Mouse (Mus musculus): ENCODE data around the gene Elmo1. TPM values are rescaled to one million over a fixed set of nuclear protein-coding genes. Genes with fewer than 3 reads are reported as not detected.

The Elmo1 gene
- polyA plus RNA-seq, 1 experiment = 1.7 TPM

DNA sequence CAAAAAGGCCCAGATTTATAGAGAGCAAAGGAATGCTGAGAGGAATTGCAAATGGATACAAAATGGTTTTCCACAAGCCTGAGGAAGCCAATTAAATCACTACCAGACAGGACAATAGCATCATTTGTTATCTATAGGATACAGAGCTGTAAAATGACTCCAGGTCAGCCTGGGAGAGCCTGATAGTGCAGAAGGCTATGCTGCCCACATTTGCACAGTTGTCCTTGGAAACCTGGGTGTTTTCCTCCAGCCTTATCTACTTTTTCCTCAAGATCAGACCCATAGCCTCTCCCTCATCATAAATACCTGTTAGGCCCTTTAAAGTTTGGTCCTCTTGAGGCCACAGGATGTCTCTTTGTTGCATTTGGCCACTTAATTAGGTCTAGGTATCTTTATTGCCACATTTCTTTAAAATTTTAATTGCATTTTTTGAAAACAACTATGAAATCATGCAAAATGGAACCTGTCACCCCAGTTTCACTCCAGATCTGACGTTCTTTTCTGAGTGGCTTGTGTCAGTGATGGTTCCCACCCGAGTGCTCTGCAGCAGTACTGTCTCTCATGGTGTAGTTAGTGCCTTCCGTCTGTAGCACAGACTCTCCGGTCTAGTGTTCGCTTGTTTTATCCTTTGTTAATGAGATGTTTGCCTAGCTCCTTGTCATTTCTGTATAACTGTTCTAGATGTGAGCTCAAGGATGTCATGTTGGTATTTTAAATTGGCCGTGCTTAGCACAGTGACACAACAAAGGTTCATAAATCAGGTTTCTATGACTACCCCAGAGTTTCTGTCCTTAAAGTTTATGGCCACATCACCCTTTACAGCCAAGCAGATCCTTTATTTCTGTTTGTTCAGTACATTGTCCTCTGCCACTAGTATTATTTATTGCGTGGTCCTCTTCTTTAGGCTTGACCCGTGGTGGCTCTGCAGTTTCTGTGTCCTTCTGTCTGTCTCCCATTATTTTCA, 167.4 kb downstream of the Elmo1 start:
- H3K4me3 ChIP-seq (ENCODE audit: insufficient read depth, low read depth, low read length) = no peak overlapping the region
- H3K27ac ChIP-seq (replicated peaks; ENCODE audit: low read depth, low read length) = no peak overlapping the region
- peaks cover 11% of the 10 kb centered on the region for H3K4me1 ChIP-seq (ENCODE audit: control insufficient read depth, insufficient read depth, insufficient read length, low read length)

DNA sequence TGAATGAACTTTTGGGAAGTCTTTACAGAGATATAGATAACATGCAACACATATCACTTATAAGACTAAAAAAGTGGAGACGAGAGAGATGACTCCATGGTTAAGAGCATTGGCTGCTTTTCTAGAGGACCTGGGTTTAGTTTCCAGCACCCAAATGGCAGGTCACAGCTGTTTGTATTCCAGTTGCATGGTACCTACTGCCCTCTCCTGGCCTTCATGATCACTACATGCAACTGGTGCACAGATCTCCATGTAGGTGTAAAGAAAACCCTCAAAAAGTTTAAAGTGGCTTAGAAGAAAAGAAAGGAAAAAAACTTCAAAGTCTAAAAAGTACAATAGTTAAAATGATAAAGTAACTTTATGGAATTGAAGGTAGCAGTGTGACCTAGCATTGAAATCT, 172.8 kb downstream of the Elmo1 start:
- Histone ChIP-seq H3K4me1 (ENCODE audit: control insufficient read depth, insufficient read depth, insufficient read length, low read length) (peaks cover 5% of the 10 kb centered on the region), H3K4me3 (ENCODE audit: insufficient read depth, low read depth, low read length) (no peak overlapping the region), H3K27ac (replicated peaks; ENCODE audit: low read depth, low read length) (no peak overlapping the region)

GRCm38 (mm10) chr13:20270148-20270547, 179.8 kb downstream of the Elmo1 start:
- Histone ChIP-seq H3K4me3 (ENCODE audit: insufficient read depth, low read depth, low read length) (no peak overlapping the region), H3K4me1 (ENCODE audit: control insufficient read depth, insufficient read depth, insufficient read length, low read length) (no peaks in the 10 kb centered on the region), H3K27ac (replicated peaks; ENCODE audit: low read depth, low read length) (no peak overlapping the region)

GRCm38 (mm10) chr13:20271799-20272198, 181.4 kb downstream of the Elmo1 start:
- H3K4me3 ChIP-seq (ENCODE audit: insufficient read depth, low read depth, low read length) = no peak overlapping the region
- no peak overlapping the region for H3K27ac ChIP-seq (replicated peaks; ENCODE audit: low read depth, low read length)
- no peaks in the 10 kb centered on the region for H3K4me1 ChIP-seq (ENCODE audit: control insufficient read depth, insufficient read depth, insufficient read length, low read length)

DNA sequence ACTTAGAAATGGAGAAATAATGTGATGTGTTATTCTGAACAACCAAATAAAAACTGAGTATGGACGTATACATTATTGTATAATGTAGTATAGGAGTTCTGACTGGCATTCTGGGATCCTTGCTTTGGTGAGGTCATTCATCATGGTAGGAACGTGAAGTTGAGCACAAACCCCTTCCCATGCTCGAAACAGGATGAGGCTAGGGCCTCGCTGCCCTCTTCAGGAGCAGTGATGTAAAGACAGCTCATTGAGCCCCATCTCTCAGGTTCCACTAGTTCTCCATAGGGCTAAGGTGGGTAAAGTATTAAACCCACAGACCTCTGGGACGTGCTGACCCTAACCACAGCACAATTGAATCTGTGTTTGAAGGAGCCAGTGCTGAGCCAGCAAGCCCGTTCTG, 182.2 kb downstream of the Elmo1 start:
- Histone ChIP-seq H3K4me3 (ENCODE audit: insufficient read depth, low read depth, low read length) (no peak overlapping the region), H3K27ac (replicated peaks; ENCODE audit: low read depth, low read length) (no peak overlapping the region), H3K4me1 (ENCODE audit: control insufficient read depth, insufficient read depth, insufficient read length, low read length) (no peaks in the 10 kb centered on the region)

GRCm38 (mm10) chr13:20279889-20280288, 189.5 kb downstream of the Elmo1 start:
- H3K27ac ChIP-seq (replicated peaks; ENCODE audit: low read depth, low read length) = no peak overlapping the region
- H3K4me1 ChIP-seq (ENCODE audit: control insufficient read depth, insufficient read depth, insufficient read length, low read length) = no peaks in the 10 kb centered on the region
- no peak overlapping the region for H3K4me3 ChIP-seq (ENCODE audit: insufficient read depth, low read depth, low read length)

- Histone ChIP-seq H3K4me3 (ENCODE audit: insufficient read depth, low read depth, low read length) (no peak overlapping the region), H3K27ac (replicated peaks; ENCODE audit: low read depth, low read length) (no peak overlapping the region), H3K4me1 (ENCODE audit: control insufficient read depth, insufficient read depth, insufficient read length, low read length) (no peaks in the 10 kb centered on the region)
These were observed 193.5 kb downstream of the Elmo1 start for GRCm38 (mm10) chr13:20283891-20284290.

GRCm38 (mm10) chr13:20286680-20287079, 196.3 kb downstream of the Elmo1 start:
- Histone ChIP-seq H3K4me3 (ENCODE audit: insufficient read depth, low read depth, low read length) (no peak overlapping the region), H3K27ac (replicated peaks; ENCODE audit: low read depth, low read length) (no peak overlapping the region), H3K4me1 (ENCODE audit: control insufficient read depth, insufficient read depth, insufficient read length, low read length) (no peaks in the 10 kb centered on the region)

DNA sequence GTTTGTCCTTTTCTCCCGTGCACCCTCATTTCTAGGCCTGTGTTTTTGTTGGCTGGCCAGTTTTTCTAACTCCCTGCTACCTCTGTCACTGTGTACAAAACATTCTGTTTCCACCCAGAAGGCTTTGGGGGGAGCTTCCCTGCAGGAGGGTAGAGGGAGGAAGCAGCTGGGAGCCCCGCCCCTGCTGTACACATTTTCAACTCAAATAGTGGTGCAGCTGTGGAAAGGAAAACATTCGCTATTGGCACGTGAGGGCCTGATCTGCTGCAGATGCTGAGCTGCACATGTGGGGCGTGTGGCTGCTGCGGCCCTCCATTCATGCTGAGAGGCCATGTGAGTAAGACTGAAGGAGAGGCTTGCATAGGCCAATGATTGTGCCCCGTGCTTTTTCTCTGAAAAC, 198.0 kb downstream of the Elmo1 start:
- no peak overlapping the region for H3K27ac ChIP-seq (replicated peaks; ENCODE audit: low read depth, low read length)

DNA sequence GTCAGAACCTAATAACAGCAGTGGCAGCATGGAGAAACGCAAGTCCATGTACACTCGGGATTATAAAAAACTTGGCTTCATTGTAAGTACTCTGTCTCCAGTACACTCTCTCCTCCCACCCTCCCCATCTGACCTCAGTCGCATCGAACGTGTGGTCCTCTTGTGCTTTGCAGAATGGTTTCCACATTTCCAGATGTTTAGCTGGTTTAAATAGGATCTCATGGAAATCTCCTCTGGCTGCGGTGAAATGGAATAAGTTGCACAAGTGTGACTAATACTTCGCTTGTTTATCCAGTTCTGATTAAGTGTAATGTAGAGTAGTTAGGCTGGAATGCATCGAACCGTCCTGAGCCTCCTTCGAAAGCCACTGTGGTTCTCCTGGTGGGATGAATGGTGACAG, 200.0 kb downstream of the Elmo1 start:
- Histone ChIP-seq H3K4me3 (ENCODE audit: insufficient read depth, low read depth, low read length) (no peak overlapping the region), H3K27ac (replicated peaks; ENCODE audit: low read depth, low read length) (no peak overlapping the region), H3K4me1 (ENCODE audit: control insufficient read depth, insufficient read depth, insufficient read length, low read length) (no peaks in the 10 kb centered on the region)

More for the DNA sequence above, 198.0 kb downstream of the Elmo1 start:
- Histone ChIP-seq H3K4me3 (ENCODE audit: insufficient read depth, low read depth, low read length) (no peak overlapping the region), H3K4me1 (ENCODE audit: control insufficient read depth, insufficient read depth, insufficient read length, low read length) (no peaks in the 10 kb centered on the region)

DNA sequence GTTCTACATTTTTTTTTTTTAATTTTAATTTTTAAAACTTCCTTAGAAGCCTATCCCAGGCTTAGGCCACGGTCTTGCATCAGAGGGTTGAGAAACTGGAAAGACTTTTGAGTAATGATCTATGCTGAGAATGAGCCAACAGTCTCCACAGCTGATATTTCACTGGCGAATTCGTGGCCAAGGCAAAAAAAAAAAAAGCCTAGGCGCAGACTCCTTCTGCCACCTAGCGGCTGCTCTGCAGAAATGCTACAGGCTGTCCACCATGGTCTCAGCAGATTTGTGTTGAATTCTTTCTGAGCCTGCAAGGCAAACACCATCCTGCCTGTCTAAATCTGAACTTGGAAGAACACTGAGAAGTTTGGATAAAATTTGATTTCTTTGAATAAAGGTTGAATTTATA, 202.0 kb downstream of the Elmo1 start:
- Histone ChIP-seq H3K27ac (replicated peaks; ENCODE audit: low read depth, low read length) (no peak overlapping the region), H3K4me1 (ENCODE audit: control insufficient read depth, insufficient read depth, insufficient read length, low read length) (no peaks in the 10 kb centered on the region), H3K4me3 (ENCODE audit: insufficient read depth, low read depth, low read length) (no peak overlapping the region)

DNA sequence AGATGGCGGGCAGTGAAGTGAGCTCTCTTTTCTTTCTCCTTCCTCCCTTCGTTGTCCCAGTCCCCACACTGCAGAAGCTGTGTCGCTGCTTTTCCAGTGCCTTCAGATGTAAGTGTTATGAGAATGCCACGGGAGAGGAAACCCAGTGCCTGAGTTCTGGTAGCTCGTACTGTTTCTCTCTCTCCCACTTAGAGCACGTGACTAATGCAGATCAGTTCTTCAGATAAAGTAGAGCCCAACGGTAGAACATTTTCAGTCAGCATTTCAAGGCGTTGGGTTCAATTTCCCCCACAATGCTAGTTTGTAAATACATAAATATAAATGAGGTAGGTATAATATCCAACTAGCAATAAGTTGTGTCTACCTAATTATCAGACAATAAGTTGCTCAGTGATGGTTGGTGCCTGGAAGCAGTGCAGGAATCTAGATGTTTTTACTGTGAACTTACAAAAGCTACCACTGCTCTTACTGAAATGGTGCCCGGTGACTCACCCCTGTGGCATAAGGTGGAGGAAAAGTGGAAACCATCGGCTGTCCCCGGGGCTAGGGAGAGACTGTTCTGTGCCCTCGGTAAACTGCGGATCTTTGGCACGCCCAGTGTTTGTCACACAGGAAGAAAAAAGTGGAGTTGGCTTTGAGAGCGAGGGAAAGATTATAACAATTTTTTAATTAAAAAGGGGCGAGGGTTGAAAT, 205.0 kb downstream of the Elmo1 start:
- Histone ChIP-seq H3K27ac (replicated peaks; ENCODE audit: low read depth, low read length) (no peak overlapping the region), H3K4me3 (ENCODE audit: insufficient read depth, low read depth, low read length) (no peak overlapping the region), H3K4me1 (ENCODE audit: control insufficient read depth, insufficient read depth, insufficient read length, low read length) (no peaks in the 10 kb centered on the region)

DNA sequence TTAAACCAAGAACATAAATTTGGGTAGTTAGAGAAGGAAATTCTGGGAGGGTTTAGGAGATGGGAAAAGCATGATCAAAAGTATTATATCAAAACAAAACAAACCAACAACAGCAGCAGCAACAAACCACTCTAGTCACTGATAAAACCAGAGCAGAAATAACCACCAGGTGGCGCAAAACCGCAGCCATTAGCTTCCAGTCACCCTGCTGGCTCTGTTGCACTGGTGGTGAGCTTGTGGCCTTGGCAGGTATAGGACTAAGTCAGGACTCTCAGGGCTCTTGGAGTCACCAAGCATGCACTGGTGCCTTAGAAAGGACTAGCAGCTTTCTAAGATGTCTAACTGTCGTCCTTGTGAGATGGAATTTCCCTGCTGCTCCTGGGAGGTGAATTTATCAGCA, 207.4 kb downstream of the Elmo1 start:
- Histone ChIP-seq H3K4me3 (ENCODE audit: insufficient read depth, low read depth, low read length) (no peak overlapping the region), H3K27ac (replicated peaks; ENCODE audit: low read depth, low read length) (no peak overlapping the region), H3K4me1 (ENCODE audit: control insufficient read depth, insufficient read depth, insufficient read length, low read length) (no peaks in the 10 kb centered on the region)

DNA sequence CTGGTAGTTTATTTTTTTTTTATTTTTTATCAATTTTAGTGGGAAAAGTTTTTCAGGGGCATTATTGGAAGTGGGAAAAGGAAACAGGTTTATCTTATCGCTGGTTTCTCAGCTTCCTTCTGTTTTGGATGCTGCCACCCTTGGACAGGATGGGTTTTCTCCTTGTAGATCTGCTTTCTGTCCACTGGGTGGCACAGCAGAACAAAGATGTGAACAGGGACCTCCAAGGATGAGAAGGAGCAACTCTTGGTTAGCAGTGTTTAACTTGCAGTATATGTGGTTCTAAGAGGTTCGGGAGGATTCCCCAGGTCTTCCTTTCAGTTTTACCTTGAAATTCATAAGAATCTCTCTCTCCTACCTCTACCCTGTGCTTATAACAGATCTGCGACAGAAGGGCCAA, 209.0 kb downstream of the Elmo1 start:
- Histone ChIP-seq H3K4me3 (ENCODE audit: insufficient read depth, low read depth, low read length) (no peak overlapping the region), H3K4me1 (ENCODE audit: control insufficient read depth, insufficient read depth, insufficient read length, low read length) (no peaks in the 10 kb centered on the region), H3K27ac (replicated peaks; ENCODE audit: low read depth, low read length) (no peak overlapping the region)

GRCm38 (mm10) chr13:20300052-20300564, 209.7 kb downstream of the Elmo1 start:
- H3K27ac ChIP-seq (replicated peaks; ENCODE audit: low read depth, low read length) = no peak overlapping the region
- no peak overlapping the region for H3K4me3 ChIP-seq (ENCODE audit: insufficient read depth, low read depth, low read length)
- H3K4me1 ChIP-seq (ENCODE audit: control insufficient read depth, insufficient read depth, insufficient read length, low read length) = no peaks in the 10 kb centered on the region
